In the genomic region with DNA sequence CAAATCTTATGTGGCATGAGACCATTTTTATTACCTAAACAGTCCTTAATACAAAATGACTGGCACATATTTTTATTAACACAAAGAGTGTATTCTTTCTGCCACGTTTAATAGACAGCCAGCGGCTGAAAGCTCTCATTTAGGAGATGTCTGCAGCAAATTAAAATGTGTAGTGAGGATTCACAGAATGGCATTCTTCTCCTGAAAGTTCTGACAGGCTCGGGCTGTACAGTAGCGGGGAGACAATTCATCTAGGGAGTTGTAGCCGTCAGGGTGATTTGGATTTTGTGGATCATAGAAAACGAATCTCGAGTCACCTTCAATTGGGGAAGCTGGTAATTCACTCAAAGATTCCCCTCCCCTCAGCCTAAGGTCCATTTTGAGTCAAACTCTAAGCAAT, we compare ENCODE assay signal across 17 mouse cellular contexts. TPM values are rescaled to one million over a fixed set of nuclear protein-coding genes. Genes with fewer than 3 reads are reported as not detected.
"Had no signal": no experiment of that assay in that cellular context is flagged by ENCODE, and none has a peak within 500 bp of the region (broad histone marks: within the 10 kb centered on the region; RNA-seq: fewer than 3 reads in every experiment).

No protein-coding gene starts in this region.

- H3K36me3 ChIP-seq: intestine, embryonic 15.5 days; neural tube, embryonic 12.5 days; stomach, embryonic 15.5 days had no signal

- H3K9me3 ChIP-seq: intestine, embryonic 15.5 days; neural tube, embryonic 12.5 days; stomach, embryonic 15.5 days had no signal

- ATAC-seq: intestine, embryonic 15.5 days had no signal

- H3K9ac ChIP-seq: intestine, embryonic 15.5 days; liver, embryonic 14.5 days; neural tube, embryonic 12.5 days; stomach, embryonic 15.5 days had no signal

- DNase-seq: kidney, adult 18-20 months; kidney, postnatal 10 days; kidney, postnatal 4 days; left cerebral cortex, postnatal 4 days; lung, adult 18-20 months; right cerebral cortex, postnatal 4 days; spleen, adult 18-20 months; thymus, adult 2 months; thymus, postnatal 25 days had no signal

- H3K4me1 ChIP-seq: intestine, embryonic 15.5 days; neural tube, embryonic 12.5 days; stomach, embryonic 15.5 days had no signal

- H3K27ac ChIP-seq: intestine, embryonic 15.5 days; layer of hippocampus, adult 2 months; liver, embryonic 14.5 days; neural tube, embryonic 12.5 days; stomach, embryonic 15.5 days had no signal

- H3K27me3 ChIP-seq: intestine, embryonic 15.5 days; neural tube, embryonic 12.5 days; stomach, embryonic 15.5 days had no signal

- H3K4me3 ChIP-seq: intestine, embryonic 15.5 days; layer of hippocampus, adult 2 months; neural tube, embryonic 12.5 days; stomach, embryonic 15.5 days had no signal

- H3K4me2 ChIP-seq: intestine, embryonic 15.5 days; neural tube, embryonic 12.5 days; stomach, embryonic 15.5 days had no signal

RNA-seq across cellular contexts. Expression of a gene that starts 55.7 kb away (rescaled TPM):
- polyA plus RNA-seq: intestine, embryonic 15.5 days; kidney, embryonic 14.5 days; lung, embryonic 16.5 days; neural tube, embryonic 12.5 days; urinary bladder, adult 2 months had no signal
